In the genomic region with DNA sequence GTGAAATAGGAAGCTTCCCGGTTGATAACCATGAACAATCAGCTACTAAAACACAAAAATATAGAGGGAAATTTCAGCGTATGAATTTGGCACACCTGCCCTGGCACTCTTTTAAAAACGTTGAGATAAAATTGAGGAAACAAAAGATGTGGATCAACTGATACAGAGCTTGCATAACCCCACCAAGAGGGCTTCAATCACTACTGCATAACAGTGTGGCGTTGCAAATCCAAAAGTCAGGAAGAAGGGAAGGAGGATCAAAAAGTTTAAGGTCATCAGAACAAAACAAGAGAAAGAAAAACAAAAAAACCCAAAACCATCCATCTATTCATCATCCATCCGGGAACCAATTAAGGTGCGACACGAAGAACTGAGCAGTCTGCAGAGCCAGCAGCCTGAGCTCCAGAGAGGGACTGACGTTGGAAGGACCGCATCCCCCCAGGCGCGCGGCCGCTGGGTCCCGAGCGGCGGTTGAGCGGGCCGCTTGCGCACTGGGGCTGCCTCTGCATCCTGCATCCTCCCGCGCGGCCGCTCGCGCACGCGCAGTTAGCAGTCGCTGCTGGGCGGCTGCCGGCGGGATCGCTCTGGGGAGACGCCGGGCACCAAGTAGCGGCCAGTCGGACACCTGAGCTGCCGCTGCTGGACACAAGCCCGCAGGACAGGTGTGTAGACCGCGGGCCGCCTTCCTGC, we compare ENCODE assay signal across 7 mouse cellular contexts. TPM values are rescaled to one million over a fixed set of nuclear protein-coding genes. Genes with fewer than 3 reads are reported as not detected.
DNase-seq lines count a peak whose midpoint lies in the region; ATAC-seq lines count a peak whose summit lies in the region.

A gene (plus strand): TSS at position 552 of the 690 bp plus-strand sequence.

- peak within 1 kb of the TSS; percentile 72 for H3K4me3 ChIP-seq in forebrain, embryonic 12.5 days (replicated peaks)
- H3K4me3 ChIP-seq in hindbrain, embryonic 15.5 days, result peak within 1 kb of the TSS; percentile 88

- peak; percentile 93 for ATAC-seq in cerebellum, adult (ENCODE audit: insufficient number of reproducible peaks, low FRiP score, low TSS enrichment)
- ATAC-seq in forebrain, embryonic 12.5 days (ENCODE audit: low FRiP score), result peak; percentile 94
- ATAC-seq in hindbrain, embryonic 15.5 days (ENCODE audit: low FRiP score, low read depth), result peak; percentile 92

- H3K36me3 ChIP-seq in forebrain, embryonic 12.5 days (replicated peaks), result no peaks in the 10 kb centered on the region
- H3K36me3 ChIP-seq in hindbrain, embryonic 15.5 days, result no peaks in the 10 kb centered on the region

- H3K4me1 ChIP-seq in forebrain, embryonic 12.5 days, result peaks cover 6% of the 10 kb centered on the region
- H3K4me1 ChIP-seq in hindbrain, embryonic 15.5 days (replicated peaks), result peaks cover 8% of the 10 kb centered on the region

- no peaks in the 10 kb centered on the region for H3K9me3 ChIP-seq in forebrain, embryonic 12.5 days
- no peaks in the 10 kb centered on the region for H3K9me3 ChIP-seq in hindbrain, embryonic 15.5 days

- peak within 1 kb of the TSS; percentile 88 for H3K4me2 ChIP-seq in forebrain, embryonic 12.5 days
- peak within 1 kb of the TSS; percentile 82 for H3K4me2 ChIP-seq in hindbrain, embryonic 15.5 days

- peak; percentile 92 for DNase-seq in ZHBTc4 (ENCODE audit: low read depth, low spot score)
- peak; percentile 73 to 85 for DNase-seq in left cerebral cortex, adult 18-20 months (ENCODE audit: low spot score in 2 of 2)
- peak; percentile 5 for DNase-seq in lung, postnatal 36 days
- DNase-seq in right cerebral cortex, postnatal 14 days, result peak; percentile 75

- 4% methylated on average over 41 of the region's 41 CpGs for WGBS in forebrain, embryonic 12.5 days
- 5% methylated on average over 41 of the region's 41 CpGs for WGBS in hindbrain, embryonic 15.5 days

- H3K27ac ChIP-seq in forebrain, embryonic 12.5 days, result no peak within 1 kb of the TSS
- no peak within 1 kb of the TSS for H3K27ac ChIP-seq in hindbrain, embryonic 15.5 days (replicated peaks)

- peaks cover 23% of the 10 kb centered on the region for H3K27me3 ChIP-seq in forebrain, embryonic 12.5 days
- H3K27me3 ChIP-seq in hindbrain, embryonic 15.5 days, result no peaks in the 10 kb centered on the region

- H3K9ac ChIP-seq in forebrain, embryonic 12.5 days, result peak within 1 kb of the TSS; percentile 80
- peak within 1 kb of the TSS; percentile 88 for H3K9ac ChIP-seq in hindbrain, embryonic 15.5 days

RNA-seq across cellular contexts. Expression of the gene that starts here (rescaled TPM):
- polyA plus RNA-seq in forebrain, embryonic 12.5 days (2016; fragmentation: Nextera tagmentation; extraction: Ambion mirVana), result 6.3 and 6.8 TPM in 2 replicates
- 14.1 and 14.3 TPM in 2 replicates for polyA plus RNA-seq in hindbrain, embryonic 15.5 days (2015; fragmentation: Nextera tagmentation; extraction: Ambion mirVana)
- 10 to 100 TPM in 1 of 2 experiments, 1 to 10 TPM in 1; 8.9 to 11.0 TPM for total RNA-seq in left cerebral cortex, adult 18-20 months (2021)

Comparison
In these comparisons a context has a peak if more than half of its experiments do, and no peak if none do; other contexts are left out.
1. DNase-seq: peak in every context shown above with its lines; median percentile 92 in ZHBTc4; 79 in left cerebral cortex, adult 18-20 months; 75 in right cerebral cortex, postnatal 14 days; 5 in lung, postnatal 36 days.